Mouse (Mus musculus) heart, postnatal 14 days (tissue): ENCODE results near the gene Ckap5. TPM values are rescaled to one million over a fixed set of nuclear protein-coding genes. Genes with fewer than 3 reads are reported as not detected.
"Not testable (repeated sequence)": the region's sequence is repeated elsewhere in the genome, so short reads cannot be mapped to it uniquely, and the experiment has no call there.

ENCODE experiments used
- DNase-seq, 2 experiments: peaks; one replicate each; pipeline ENCODE4 v3.0.0; 2021 to 2022
- intact Hi-C: fragments of 180-260 bp; cut with DNase I; formaldehyde crosslinking; loops from one replicate; pipeline ENCODE4 v1.15.1; 2025
- long read RNA-seq, 2 experiments: library from polyadenylated mRNA; stranded (forward); transcript quantifications; one replicate each; pipeline ENCODE4 v2.0.0; 2021
- total RNA-seq, 2 experiments: library from RNA; stranded (reverse); gene quantifications; 2 replicates each; pipeline ENCODE4 v1.2.3; 2021

Gene Ckap5
- total RNA-seq: 10 to 100 TPM; 47.0 to 53.1 TPM
- long read RNA-seq, experiment 1, full-length matches to known transcripts: 18 of 25 reads
- long read RNA-seq, experiment 1, partial matches to known transcripts: 6 of 25 reads
- long read RNA-seq, experiment 1, other reads (novel, unspliced or antisense): 1 of 25 reads
- long read RNA-seq, experiment 2, full-length matches to known transcripts: 16 of 19 reads
- long read RNA-seq, experiment 2, partial matches to known transcripts: 1 of 19 reads
- long read RNA-seq, experiment 2, other reads (novel, unspliced or antisense): 2 of 19 reads

GRCm38 (mm10) chr2:91526294-91527146, at the start of gene Ckap5:
Gene Ckap5, plus strand, starts transcription at chr2:91526762.
- DNase-seq: peak; percentile 89 to 91
- intact Hi-C loops: no loop called here

GRCm38 (mm10) chr2:91476841-91477240, 49.7 kb upstream of the Ckap5 start:
- no peak for DNase-seq
- intact Hi-C loops: loop anchor here (1.0 to 5.0 kb wide), 2 partner anchors 15 to 360 kb away; partner anchors contain the start of gene Mybpc3

- DNase-seq: no peak
- intact Hi-C loops: no loop called here
Observed at GRCm38 (mm10) chr2:91480399-91480801, 46.2 kb upstream of the Ckap5 start.

- DNase-seq: peak; percentile 44 to 71
- intact Hi-C loops: loop anchor here (1.0 kb wide), 1 partner anchor 195 kb away; no protein-coding TSS in a partner anchor
Observed at GRCm38 (mm10) chr2:91480805-91481514, 45.6 kb upstream of the Ckap5 start.

- DNase-seq: no peak
- intact Hi-C loops: no loop called here
Observed at GRCm38 (mm10) chr2:91484698-91485097, 41.9 kb upstream of the Ckap5 start.

GRCm38 (mm10) chr2:91485256-91485655, 41.3 kb upstream of the Ckap5 start:
- intact Hi-C loops: no loop called here
- DNase-seq: no peak

- DNase-seq: peak in 1 of 2 experiments; percentile 46
- intact Hi-C loops: not testable (repeated sequence)
Observed at GRCm38 (mm10) chr2:91487295-91487694, 39.3 kb upstream of the Ckap5 start.

GRCm38 (mm10) chr2:91492071-91492635, 34.4 kb upstream of the Ckap5 start:
- no peak for DNase-seq
- intact Hi-C loops: no loop called here

GRCm38 (mm10) chr2:91493981-91494380, 32.6 kb upstream of the Ckap5 start:
- DNase-seq: no peak
- intact Hi-C loops: no loop called here

- intact Hi-C loops: no loop called here
- DNase-seq: no peak
Observed at GRCm38 (mm10) chr2:91498093-91498719, 28.4 kb upstream of the Ckap5 start.

GRCm38 (mm10) chr2:91508076-91508475, 18.5 kb upstream of the Ckap5 start:
- intact Hi-C loops: no loop called here
- DNase-seq: no peak

GRCm38 (mm10) chr2:91517186-91517585, 9.4 kb upstream of the Ckap5 start:
- intact Hi-C loops: no loop called here
- DNase-seq: peak in 1 of 2 experiments; percentile 22

- peak in 1 of 2 experiments; percentile 6 for DNase-seq
- intact Hi-C loops: no loop called here
Observed at GRCm38 (mm10) chr2:91527147-91527486, 555 bp downstream of the Ckap5 start.

GRCm38 (mm10) chr2:91537588-91538205, 11.1 kb downstream of the Ckap5 start:
- peak; percentile 89 to 90 for DNase-seq
- intact Hi-C loops: no loop called here

- intact Hi-C loops: no loop called here
- DNase-seq: no peak
Observed at GRCm38 (mm10) chr2:91568125-91568524, 41.6 kb downstream of the Ckap5 start.

- no peak for DNase-seq
- intact Hi-C loops: no loop called here
Observed at GRCm38 (mm10) chr2:91580894-91581293, 54.3 kb downstream of the Ckap5 start.

- intact Hi-C loops: no loop called here
- DNase-seq: no peak
Observed at GRCm38 (mm10) chr2:91586242-91586641, 59.7 kb downstream of the Ckap5 start.

- DNase-seq: no peak
- intact Hi-C loops: no loop called here
Observed at GRCm38 (mm10) chr2:91600475-91600874, 73.9 kb downstream of the Ckap5 start.

GRCm38 (mm10) chr2:91602389-91602788, 75.8 kb downstream of the Ckap5 start:
- no peak for DNase-seq
- intact Hi-C loops: no loop called here

GRCm38 (mm10) chr2:91609370-91609769, 82.8 kb downstream of the Ckap5 start:
- DNase-seq, intact Hi-C loops: not testable (repeated sequence)
